Mouse (Mus musculus) monocyte, adult 2 months (primary cell): ENCODE results near the gene Gm49342.
A peak's percentile ranks its signal among the peaks of the same experiment; 100 is the strongest.
"Not testable (repeated sequence)": the region's sequence is repeated elsewhere in the genome, so short reads cannot be mapped to it uniquely, and the experiment has no call there.

ENCODE experiments used
- DNase-seq, 2 experiments: peaks; one replicate each; pipeline ENCODE4 v3.0.0; 2022; ENCODE audit warnings: low spot score in 2 of 2, low read depth in 1 of 2

Gene Gm49342

DNA sequence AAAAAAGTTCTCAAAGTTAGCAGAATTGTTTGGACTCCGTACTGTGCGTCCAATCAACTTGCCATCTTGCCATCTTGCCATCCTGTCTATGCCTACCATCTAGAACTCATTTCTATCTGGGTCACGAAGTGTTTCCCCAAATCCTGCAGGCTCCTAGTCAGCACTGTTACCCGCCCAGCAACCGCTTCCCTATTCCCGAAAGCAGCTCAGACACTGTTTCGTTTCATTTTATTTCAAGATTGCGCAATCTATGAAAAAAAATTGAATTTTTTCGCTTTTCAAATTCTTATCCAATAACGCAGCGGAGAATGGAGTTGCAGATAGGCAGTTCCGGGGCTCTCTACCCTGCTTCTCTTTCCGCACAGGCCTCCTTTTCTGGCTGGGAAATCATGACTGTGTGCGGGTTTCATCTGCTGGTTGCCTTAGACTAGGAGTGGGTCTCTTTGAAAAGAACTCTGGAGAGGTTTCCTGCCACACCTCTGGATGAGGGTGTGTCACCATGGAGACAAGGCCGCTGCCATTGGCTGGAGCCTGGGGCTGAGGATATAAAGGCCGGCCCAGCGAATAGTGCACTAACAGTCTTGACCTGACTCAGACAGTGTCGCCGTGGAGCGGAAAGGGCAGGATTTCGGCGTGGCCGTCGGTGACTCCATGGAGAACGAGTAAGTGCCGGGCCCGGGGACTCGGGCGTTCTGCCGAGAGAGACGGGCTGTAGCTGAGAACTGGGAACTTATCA lies at the start of gene Gm49342:
Gm49342 (plus strand) TSS at position 586 of the 736 bp plus-strand sequence.
- peak; percentile 89 to 92 for DNase-seq

DNA sequence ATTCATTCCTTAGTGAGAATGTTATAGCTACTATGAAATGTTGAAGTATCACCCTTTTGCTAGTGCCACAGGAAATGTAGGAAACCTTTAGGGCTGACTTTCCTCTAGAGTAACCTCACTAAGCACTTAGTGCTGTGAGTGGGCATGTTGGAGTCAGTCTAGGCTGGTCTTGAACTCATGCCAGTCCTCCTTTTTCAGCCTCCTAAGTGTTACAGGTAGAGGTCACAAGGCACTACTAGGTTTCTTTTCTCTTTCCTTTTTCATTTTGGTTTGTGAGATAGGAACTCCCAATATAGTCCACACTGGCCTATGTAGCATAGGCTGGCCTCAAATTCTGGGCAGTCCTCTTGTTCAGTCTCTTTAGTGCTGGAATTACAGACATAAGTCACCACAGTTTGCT lies 48.9 kb upstream of the Gm49342 start:
- DNase-seq: no peak

DNA sequence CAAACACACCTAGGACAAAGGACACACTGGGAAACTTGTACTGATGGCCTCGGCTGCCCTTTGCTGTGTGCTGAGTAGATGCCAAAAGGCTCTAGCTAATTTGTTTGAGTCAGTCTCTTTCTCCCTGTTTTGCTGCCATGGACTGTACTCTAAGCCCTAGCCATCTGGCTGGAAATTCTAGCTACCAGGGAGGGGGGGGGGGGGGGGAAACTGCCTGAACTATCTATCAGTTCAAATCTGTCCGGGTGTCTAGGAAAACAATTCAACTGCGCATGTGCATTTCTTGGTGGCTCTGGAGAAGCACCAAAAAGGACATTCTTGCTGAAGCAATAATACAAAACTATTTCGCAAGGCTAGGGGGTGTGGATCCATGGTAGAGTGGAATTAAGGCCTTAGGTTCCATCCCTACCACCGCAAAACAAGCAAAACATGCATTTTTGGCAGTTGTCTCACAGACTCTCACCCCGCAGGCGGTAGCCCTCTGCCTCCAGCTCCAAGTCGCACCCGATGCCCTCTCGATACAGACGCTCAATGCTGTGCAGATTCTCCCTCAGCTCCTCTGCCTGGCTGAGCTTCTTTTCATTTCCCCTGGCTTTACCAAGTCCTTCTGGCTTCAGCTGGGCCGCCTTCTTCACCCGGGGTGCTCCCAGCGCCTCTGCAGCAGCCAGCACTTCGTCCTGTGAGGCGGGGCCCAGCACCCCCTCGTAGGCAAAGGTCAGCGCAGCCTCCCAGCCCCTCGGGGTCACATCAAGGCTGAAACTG lies 48.2 kb upstream of the Gm49342 start:
- peak; percentile 14 to 26 for DNase-seq

DNA sequence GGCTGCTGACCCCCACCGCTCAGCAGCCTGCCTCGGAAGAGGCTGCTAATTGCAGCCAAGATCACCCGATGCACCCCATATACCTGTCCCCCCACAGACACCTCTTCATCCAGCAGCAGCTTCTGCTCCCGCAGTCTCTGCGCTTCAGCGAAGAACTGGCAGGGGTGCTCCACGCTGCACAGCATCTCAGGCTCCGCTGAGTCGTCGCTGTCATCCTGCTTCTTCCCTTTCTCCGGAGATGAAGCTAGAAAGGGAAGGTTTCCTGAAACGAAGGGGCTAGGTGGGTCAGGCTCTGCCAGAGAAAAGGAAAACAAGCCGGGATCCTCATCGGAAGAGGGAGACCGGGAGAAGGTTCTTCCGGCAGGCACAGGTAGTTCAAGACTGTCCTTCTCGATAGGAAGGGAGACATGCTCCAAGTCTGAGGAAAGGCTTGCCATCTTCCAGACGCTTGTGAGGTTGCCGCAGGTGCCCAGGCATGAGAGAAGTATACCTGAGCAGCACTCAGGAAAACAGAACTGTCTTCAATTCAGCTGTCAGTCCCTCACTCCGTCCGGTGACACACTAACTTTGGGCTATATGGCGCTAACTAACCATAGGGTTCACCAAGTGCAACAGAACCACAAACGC lies 47.5 kb upstream of the Gm49342 start:
- DNase-seq: no peak

DNA sequence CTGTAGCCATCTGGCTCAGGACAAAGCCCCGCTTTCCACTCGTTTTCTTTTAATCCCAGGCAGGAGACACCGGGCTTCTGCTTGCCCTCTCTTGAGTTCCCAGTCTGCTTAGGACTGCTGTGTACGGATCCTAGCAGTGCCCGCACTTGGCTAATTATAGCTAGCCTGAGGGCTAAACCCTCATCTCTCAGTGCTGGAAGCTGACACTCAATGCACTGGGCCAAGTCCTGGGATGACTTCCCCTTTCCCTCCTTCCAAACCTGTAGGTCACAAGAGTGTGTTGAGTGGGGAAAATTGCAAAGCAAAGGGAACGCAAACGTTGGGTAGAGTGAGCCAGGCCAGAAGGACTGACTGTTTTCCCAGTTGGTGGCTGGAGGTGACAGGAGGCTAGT lies 46.9 kb upstream of the Gm49342 start, which contains the start of gene Klhl33:
Klhl33 (minus strand) TSS at position 134 of the 392 bp plus-strand sequence.
- DNase-seq: no peak

DNA sequence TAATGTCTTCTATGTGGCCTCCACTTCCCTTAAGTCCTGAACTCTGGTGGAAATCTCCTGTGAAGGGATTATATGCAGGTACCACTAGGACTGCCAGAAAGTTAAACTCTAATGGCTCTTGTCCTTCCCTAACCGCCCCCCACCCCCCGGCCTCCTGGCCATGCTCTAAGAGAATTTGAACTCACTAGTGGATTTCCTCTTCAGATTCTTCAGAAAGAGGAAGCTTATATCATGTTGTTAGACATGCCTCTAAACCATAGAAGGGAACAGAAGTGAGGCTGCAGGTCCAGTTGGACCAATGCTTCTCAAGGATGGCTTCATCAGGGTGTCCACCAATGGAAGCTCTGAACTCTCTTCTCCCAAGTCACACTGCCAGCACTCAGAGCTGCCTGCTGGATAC lies 46.3 kb upstream of the Gm49342 start:
- DNase-seq: not testable (repeated sequence)

DNA sequence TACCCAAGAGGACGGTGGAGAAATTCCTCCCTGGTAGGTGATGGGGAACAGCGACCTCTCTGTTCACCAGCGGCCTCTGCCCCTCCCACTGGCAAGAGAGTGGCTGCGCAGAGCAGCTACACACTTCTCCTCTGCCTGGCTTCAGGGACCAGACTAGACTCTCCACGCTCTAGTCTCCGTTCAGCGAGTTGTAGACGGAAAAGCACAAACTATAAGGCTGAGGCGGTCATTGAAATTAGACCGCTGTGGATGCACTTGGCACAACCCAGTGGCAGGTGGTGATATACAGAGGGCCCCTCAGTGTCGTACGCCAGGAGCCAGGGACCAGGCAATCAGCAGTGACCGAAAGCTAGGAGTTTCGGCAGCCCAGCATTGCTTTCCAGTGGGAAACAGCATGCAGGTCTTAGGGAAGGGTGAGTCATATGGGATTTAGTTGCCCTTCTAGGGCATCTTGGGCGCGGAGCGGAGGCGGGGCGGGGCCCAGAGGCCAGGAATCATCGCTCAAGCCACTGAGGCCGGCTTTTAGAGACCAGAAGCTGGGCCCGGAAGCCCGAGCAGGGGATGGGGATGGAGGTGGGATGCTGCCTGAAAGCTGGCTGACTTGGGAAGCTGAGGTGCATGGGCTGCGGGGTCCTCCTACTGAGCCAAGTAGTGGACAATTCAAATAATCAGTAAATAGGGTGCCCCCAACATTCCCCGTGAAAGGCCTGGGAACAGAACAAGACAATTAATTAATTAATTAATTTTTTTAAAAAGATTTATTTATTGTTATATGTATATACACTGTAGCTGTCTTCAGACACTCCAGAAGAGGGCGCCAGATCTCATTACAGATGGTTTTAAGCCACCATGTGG lies 40.1 kb upstream of the Gm49342 start:
- DNase-seq: peak in 1 of 2 experiments; percentile 4

DNA sequence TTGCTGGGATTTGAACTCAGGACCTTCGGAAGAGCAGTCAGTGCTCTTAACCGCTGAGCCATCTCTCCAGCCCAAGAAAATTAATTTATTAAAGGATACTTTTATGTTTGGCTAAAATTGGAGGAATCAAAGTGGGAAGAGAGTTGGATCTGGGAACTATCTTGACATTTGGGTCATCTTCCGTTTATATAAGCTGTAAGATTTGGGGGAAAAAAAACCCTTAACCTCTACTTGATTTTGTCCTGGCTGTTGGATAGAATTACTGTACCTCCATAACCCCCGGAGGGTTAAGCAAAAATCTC lies 39.5 kb upstream of the Gm49342 start:
- no peak for DNase-seq

DNA sequence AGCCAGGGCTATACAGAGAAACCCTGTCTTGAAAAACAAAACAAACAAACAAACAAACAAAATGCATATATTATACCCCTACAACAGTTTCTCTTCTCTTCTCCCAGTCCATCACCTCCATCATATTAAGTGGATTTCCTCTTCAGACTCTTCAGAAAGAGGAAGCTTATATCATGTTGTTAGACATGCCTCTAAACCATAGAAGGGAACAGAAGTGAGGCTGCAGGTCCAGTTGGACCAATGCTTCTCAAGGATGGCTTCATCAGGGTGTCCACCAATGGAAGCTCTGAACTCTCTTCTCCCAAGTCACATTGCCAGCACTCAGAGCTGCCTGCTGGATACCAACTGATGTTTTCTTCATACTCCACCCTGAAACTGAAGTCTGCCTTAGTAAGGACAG lies 39.0 kb upstream of the Gm49342 start:
- DNase-seq: not testable (repeated sequence)

DNA sequence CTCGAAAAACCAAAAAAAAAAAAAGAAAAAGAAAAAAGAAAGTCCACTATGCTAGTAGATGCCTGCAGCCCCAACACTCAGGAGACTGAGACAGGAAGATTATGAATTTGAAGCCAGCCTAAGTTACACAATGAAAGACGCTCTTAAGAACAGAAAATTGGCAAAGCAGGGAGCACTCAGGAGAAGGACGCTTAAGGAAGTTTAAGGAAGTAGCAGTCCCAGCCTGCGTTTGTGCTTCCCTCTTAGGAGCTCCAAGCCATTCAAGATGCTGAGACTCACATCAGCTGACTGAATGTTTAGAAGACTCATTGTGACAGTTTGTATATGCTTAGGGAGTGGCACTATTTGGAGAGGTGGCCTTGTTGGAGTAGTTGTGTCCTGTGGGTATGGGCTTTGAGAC lies 36.2 kb upstream of the Gm49342 start:
- no peak for DNase-seq

DNA sequence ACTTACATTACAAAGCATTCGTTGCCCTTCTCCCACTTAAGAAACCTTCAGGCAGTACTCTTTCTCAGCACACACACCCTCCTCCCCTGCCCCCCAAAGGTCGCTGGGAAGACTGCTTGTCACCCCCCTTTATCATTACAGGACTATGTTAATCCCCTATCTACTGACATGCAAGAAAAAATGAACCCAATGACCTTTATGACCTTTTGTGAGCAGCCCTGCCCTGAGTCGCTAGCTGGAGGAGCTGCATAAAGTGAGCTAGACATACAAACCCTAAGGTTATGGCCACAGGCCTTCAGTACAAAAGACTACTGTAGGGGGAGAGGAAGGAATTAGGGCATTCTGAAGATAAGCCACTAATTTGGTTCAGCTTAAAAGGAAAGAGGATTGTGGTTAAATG lies 33.0 kb upstream of the Gm49342 start:
- DNase-seq: no peak

DNA sequence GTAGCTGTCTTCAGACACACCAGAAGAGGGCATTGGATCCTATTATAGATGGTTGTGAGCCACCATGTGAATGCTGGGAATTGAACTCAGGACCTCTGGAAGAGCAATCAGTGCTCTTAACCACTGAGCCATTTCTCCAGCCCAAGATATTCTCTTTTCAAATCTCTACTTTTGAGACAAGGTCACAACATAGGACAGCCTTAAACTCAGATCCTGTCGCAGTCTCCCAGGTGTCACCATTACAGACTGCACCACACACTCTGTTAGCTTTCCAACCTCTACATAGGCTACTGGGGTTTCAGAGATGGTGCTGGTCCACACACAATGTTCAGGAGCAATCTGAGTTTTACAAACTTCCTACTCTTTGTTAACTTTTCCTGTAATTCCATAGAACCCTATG lies 20.9 kb upstream of the Gm49342 start:
- not testable (repeated sequence) for DNase-seq

DNA sequence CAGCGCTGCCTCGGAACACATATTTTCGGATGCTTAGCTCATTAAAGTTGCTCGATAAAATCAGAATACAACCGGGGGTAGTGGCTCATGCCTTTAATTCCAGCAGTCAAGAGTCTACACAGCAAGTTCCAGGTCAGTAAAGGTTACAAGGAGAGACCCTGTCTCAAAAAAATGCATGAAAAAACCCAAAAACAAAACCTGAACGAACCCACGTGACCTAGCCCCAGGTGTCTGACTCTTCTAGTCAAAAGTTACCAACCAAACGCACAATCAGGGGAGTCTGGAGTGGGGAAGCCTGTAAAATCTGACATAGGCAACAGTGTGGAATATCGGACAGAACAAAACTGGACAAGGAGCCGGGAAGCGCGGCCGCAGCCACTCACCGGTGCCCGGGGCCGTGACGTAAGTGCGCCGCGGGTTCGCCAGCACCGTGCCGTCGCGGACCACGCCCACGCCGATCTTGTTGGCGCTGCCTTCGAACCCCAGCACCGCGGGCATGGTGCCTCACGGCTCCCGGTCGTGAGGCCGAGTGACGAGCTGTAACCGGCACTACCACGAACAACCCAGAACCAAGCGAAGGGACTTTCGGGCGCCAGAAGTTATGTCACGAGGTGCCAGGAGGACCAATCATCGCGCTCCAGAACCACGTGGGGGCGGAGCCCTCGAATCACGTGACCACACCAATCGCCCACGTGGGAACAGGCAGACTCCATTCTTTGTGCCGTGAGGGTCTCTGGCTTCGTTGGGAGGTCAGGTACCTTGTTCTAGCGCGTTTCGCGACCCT lies 19.8 kb upstream of the Gm49342 start, which contains the start of the genes Osgep and Apex1:
Osgep (minus strand) TSS at position 613 of the 784 bp plus-strand sequence.
Apex1 (plus strand) TSS at position 688 of the 784 bp plus-strand sequence.
- DNase-seq: peak; percentile 93 to 96

DNA sequence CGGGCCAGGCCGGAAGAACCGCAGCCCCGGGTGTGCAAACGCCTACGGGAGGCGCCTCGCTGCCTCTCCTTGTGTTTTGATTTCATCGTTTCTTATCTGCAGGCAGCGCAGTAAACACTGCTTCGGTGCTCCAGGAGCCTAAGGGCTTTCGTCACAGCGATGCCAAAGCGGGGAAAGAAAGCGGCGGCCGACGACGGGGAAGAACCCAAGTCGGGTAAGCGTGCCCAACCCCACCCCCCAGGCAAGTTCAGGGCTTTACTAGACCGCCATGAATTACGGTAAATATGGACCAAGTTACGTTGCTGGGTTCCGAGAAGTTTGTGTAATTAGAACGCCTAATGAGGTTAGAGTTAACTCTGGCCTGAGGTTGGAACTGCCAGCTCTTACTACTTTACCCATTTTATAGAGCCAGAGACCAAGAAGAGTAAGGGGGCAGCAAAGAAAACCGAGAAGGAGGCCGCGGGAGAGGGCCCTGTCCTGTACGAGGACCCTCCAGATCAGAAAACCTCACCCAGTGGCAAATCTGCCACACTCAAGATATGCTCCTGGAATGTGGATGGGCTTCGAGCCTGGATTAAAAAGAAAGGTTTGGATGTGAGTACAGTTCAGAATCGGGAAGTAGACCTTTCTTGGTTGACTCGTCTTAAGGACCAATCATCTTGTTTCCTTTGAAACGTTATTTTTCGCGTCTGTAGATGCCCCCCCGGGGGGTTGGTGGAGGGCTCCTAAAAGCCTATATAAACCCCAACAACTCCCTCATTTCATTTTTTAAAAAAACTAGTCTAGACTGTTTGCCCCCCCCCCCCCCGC lies 19.0 kb upstream of the Gm49342 start:
- DNase-seq: peak in 1 of 2 experiments; percentile 8

DNA sequence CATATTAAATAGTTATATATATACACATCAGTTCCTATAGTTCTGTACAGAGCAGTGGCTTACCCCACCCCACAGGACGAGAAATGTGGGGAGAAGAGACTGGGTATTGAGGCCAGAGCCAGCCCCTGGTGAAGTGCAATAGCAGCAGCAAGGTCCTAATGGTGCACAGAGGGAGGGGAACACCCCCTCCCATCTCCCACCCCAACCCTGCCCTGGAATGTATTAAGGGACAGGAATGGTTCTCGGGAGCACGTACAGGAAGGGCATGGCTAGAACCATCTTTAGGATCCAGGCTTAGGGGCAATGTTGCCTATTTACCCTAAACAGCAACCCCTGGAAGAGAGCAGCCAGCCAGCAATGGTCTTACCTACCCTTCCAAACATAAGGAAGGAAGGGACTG lies 17.0 kb upstream of the Gm49342 start:
- no peak for DNase-seq

DNA sequence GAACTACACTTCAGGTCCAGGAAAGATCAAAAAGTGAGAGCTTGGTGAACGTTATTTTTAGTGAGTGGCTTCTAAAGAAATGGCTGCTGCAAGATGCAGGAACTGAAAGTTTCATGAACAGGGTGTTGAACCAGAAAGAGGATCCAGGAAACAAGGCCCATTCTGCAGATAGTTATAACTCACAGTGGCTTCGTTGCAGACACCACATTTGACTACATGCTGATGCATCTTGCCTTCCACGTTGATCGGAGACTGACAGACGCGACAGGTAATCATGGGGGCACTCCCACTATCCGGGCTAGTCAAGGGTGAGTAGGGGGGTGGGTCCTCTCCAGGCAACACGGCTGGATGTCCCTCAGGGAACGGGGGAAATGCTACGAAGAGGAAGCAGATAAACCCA lies 14.4 kb upstream of the Gm49342 start:
- no peak for DNase-seq

DNA sequence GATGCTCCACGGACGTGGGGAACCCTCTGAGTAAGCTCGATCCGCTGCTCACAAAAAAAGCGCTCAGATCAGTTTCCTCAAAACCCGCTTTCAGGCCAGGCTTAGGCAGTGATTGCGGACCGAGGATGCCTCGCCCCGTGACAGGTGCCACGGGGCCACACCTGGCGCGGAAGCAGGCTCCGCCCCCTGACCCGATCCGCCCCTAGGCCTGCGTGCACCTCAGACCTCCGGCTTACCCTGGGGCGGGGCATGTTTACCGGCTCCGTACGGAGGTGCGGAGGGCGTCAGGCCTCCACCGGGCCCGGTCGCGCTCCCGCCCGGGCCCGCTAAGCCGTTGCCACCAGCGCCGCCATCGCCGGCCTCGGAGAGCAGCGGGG lies 14.0 kb upstream of the Gm49342 start:
- DNase-seq: peak in 1 of 2 experiments; percentile 48

DNA sequence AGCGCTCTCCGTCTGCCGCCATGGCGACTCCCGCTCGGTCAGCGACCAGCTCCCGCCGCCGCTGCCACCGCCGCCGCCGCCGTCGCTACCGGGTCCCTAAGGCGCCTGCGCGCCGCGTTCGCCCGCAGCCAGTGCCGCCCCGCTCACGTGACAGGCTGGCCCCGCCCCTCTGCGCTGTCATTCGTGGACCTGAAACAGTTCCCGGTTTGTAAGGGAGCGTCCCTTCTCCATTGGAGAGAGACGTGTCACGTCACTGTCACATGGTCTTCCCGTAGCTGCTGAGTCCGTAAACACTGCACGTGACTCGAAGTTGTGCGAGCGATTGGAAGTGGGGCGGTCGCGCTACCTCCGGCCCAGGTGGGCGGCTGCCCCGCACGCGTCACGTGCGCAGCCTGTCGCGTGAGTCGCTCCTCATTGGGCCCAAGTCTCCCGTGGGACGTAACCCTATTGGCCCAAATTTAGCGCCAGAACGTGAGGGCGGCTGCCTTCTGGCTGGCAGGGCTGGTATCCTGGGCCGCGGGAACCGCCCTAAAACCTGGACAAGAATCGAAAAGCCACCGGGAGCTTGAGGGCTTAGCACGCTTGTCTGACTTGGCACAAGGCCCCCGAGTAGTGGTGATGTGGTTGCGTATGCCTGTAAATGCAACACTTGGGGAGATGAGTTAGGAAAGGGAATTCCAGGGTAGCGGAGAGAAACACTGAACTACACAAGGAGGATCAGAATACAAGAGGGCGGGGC lies 13.4 kb upstream of the Gm49342 start, which contains the start of the genes Pip4p1 and Pnp:
Pip4p1 (minus strand) TSS at position 103 of the 739 bp plus-strand sequence.
Pnp (plus strand) TSS at position 329 of the 739 bp plus-strand sequence.
- DNase-seq: peak; percentile 98 to 99
